Mouse (Mus musculus): ENCODE measurements around the gene Dmac1.

GRCm38 (mm10) chr4:75315007-75315406 is 36.9 kb upstream of the Dmac1 start:
- no peak for TF ChIP-seq CTCF (IDR thresholded peaks at IDR 0.05; ENCODE audit: low read depth, low read length)
- no peak for TF ChIP-seq POLR2A (IDR thresholded peaks at IDR 0.05; ENCODE audit: borderline replicate concordance, low read depth, low read length)

Measured in bone marrow macrophage, adult 2 months (primary cell).